Mouse (Mus musculus) stomach, embryonic 16.5 days (tissue): ENCODE data around the gene Khdrbs1. TPM values are rescaled to one million over a fixed set of nuclear protein-coding genes. Genes with fewer than 3 reads are reported as not detected.
"Not testable (repeated sequence)": the region's sequence is repeated elsewhere in the genome, so short reads cannot be mapped to it uniquely, and the experiment has no call there.

Source experiments
- ATAC-seq: fragments of 200-750 bp; cut with Nextera tagmentation; 2 replicates; pipeline ENCODE4 v1.8.0; 2017; ENCODE audit warnings: moderate number of reproducible peaks, moderate TSS enrichment; ENCODE audit not compliant: insufficient read depth, low FRiP score
- H3K27ac ChIP-seq: fragments of 300-500 bp; sonication (generic); 2 replicates; pipeline ENCODE4 v1.5.1; 2014; ENCODE audit warnings: low read length
- H3K27me3 ChIP-seq: fragments of 300-500 bp; sonication (generic); 2 replicates; pipeline ENCODE4 v1.6.1; 2014; ENCODE audit warnings: low read length, control low read depth, mixed read lengths; ENCODE audit not compliant: control insufficient read depth, insufficient read depth
- H3K36me3 ChIP-seq: fragments of 300-500 bp; sonication (generic); 2 replicates; pipeline ENCODE4 v1.6.1; 2014; ENCODE audit warnings: low read length; ENCODE audit not compliant: control insufficient read depth, insufficient read depth
- H3K4me1 ChIP-seq: fragments of 300-500 bp; sonication (generic); 2 replicates; pipeline ENCODE4 v1.6.1; 2014; ENCODE audit warnings: low read length, control low read depth, mixed read lengths; ENCODE audit not compliant: control insufficient read depth, insufficient read depth
- H3K4me2 ChIP-seq: fragments of 300-500 bp; sonication (generic); 2 replicates; pipeline ENCODE4 v1.6.1; 2014; ENCODE audit warnings: low read depth, low read length, mixed read lengths
- H3K4me3 ChIP-seq: fragments of 300-500 bp; sonication (generic); replicated peaks from 2 replicates; pipeline ENCODE4 v1.5.1; 2014; ENCODE audit warnings: mild to moderate bottlenecking, low read length
- H3K9ac ChIP-seq: fragments of 300-500 bp; sonication (generic); 2 replicates; pipeline ENCODE4 v1.6.1; 2014; ENCODE audit warnings: low read length
- H3K9me3 ChIP-seq: fragments of 300-500 bp; sonication (generic); replicated peaks from 2 replicates; pipeline ENCODE4 v1.6.1; 2016; ENCODE audit warnings: low read length, control low read depth; ENCODE audit not compliant: control insufficient read depth
- WGBS: fragments of 180-500 bp; shearing (Covaris S2); extraction: QIAGEN DNeasy Blood & Tissue Kit; methylation state at CpG from one replicate; pipeline ENCODE4 v1.1.7; 2014; 5-methylcytosine and 5-hydroxymethylcytosine counted together
- polyA plus RNA-seq: library from polyadenylated mRNA; unstranded; fragments of >200 nt; fragmentation: Nextera tagmentation; extraction: Ambion mirVana; gene quantifications from 2 replicates; pipeline ENCODE4 v1.2.1, GENCODE M21; 2015

Khdrbs1 gene
- polyA plus RNA-seq, 1 experiment from 2014 or later, result 54.5 TPM

- H3K9ac ChIP-seq, ATAC-seq, H3K36me3 ChIP-seq, H3K27ac ChIP-seq, H3K27me3 ChIP-seq, H3K9me3 ChIP-seq, H3K4me3 ChIP-seq, H3K4me2 ChIP-seq: not testable (repeated sequence)
- peaks cover 30% of the 10 kb centered on the region for H3K4me1 ChIP-seq
- 87% methylated on average over 6 of the region's 6 CpGs for WGBS
Observed at GRCm38 (mm10) chr4:129700661-129701060, 41.4 kb downstream of the Khdrbs1 start.

GRCm38 (mm10) chr4:129700216-129700615, 41.9 kb downstream of the Khdrbs1 start:
- Histone ChIP-seq H3K9me3 (no peaks in the 10 kb centered on the region), H3K4me3 (no peak overlapping the region), H3K27ac (no peak overlapping the region), H3K4me1 (peaks cover 33% of the 10 kb centered on the region), H3K27me3 (no peaks in the 10 kb centered on the region), H3K9ac (no peak overlapping the region), H3K4me2 (no peak overlapping the region), H3K36me3 (no peaks in the 10 kb centered on the region)
- WGBS, result 41% methylated on average over 1 of the region's 1 CpGs
- ATAC-seq, result no peak

GRCm38 (mm10) chr4:129697191-129697590, 44.9 kb downstream of the Khdrbs1 start:
- peak overlapping the region; percentile 75 for H3K9ac ChIP-seq
- no peak for ATAC-seq
- peak overlapping the region; percentile 78 for H3K27ac ChIP-seq

GRCm38 (mm10) chr4:129696158-129696985, 45.7 kb downstream of the Khdrbs1 start, which contains the start of gene Tmem39b:
Gene Tmem39b (minus strand): TSS chr4:129696838.
- H3K27me3 ChIP-seq, result no peaks in the 10 kb centered on the region
- peak within 1 kb of the TSS; percentile 75 for H3K9ac ChIP-seq
- peak within 1 kb of the TSS; percentile 76 for H3K4me2 ChIP-seq
- H3K27ac ChIP-seq, result peak within 1 kb of the TSS; percentile 78
- ATAC-seq, result peak; percentile 93
- H3K4me3 ChIP-seq, result peak within 1 kb of the TSS; percentile 82
- no peaks in the 10 kb centered on the region for H3K9me3 ChIP-seq
- peaks cover 12% of the 10 kb centered on the region for H3K4me1 ChIP-seq
- no peaks in the 10 kb centered on the region; the same call in 1 of the 2 replicates for H3K36me3 ChIP-seq
- under 1% methylated on average over 49 of the region's 57 CpGs for WGBS

More at GRCm38 (mm10) chr4:129697191-129697590, 44.9 kb downstream of the Khdrbs1 start:
- H3K4me3 ChIP-seq, result peak overlapping the region; percentile 82
- 85% methylated on average over 7 of the region's 7 CpGs for WGBS
- no peaks in the 10 kb centered on the region for H3K27me3 ChIP-seq
- H3K4me2 ChIP-seq, result peak overlapping the region; percentile 61
- peaks cover 19% of the 10 kb centered on the region for H3K4me1 ChIP-seq
- no peaks in the 10 kb centered on the region; the same call in 1 of the 2 replicates for H3K36me3 ChIP-seq
- no peaks in the 10 kb centered on the region for H3K9me3 ChIP-seq

GRCm38 (mm10) chr4:129695815-129696157, 46.3 kb downstream of the Khdrbs1 start:
- Histone ChIP-seq H3K4me3 (peak overlapping the region; percentile 82), H3K4me2 (peak overlapping the region; percentile 76), H3K27me3 (no peaks in the 10 kb centered on the region), H3K4me1 (peaks cover 12% of the 10 kb centered on the region), H3K9me3 (no peaks in the 10 kb centered on the region), H3K27ac (peak overlapping the region; percentile 78; the same call in 1 of the 2 replicates), H3K9ac (peak overlapping the region; percentile 75), H3K36me3 (peaks cover 3% of the 10 kb centered on the region; the same call in 1 of the 2 replicates)
- 22% methylated on average over 6 of the region's 6 CpGs for WGBS
- ATAC-seq, result no peak

GRCm38 (mm10) chr4:129684531-129684930, 57.6 kb downstream of the Khdrbs1 start:
- 91% methylated on average over 6 of the region's 6 CpGs for WGBS
- H3K4me1 ChIP-seq, result no peaks in the 10 kb centered on the region
- ATAC-seq, result no peak
- no peak overlapping the region for H3K27ac ChIP-seq
- H3K9ac ChIP-seq, result no peak overlapping the region
- H3K36me3 ChIP-seq, result peaks cover 20% of the 10 kb centered on the region; the same call in 1 of the 2 replicates
- no peak overlapping the region for H3K4me2 ChIP-seq
- H3K9me3 ChIP-seq, result no peaks in the 10 kb centered on the region
- H3K4me3 ChIP-seq, result no peak overlapping the region
- no peaks in the 10 kb centered on the region for H3K27me3 ChIP-seq

GRCm38 (mm10) chr4:129683901-129684493, 58.1 kb downstream of the Khdrbs1 start:
- no peak for ATAC-seq
- Histone ChIP-seq H3K27ac (no peak overlapping the region), H3K4me2 (no peak overlapping the region), H3K36me3 (peaks cover 20% of the 10 kb centered on the region; the same call in 1 of the 2 replicates), H3K4me3 (no peak overlapping the region), H3K9me3 (no peaks in the 10 kb centered on the region), H3K27me3 (no peaks in the 10 kb centered on the region), H3K4me1 (no peaks in the 10 kb centered on the region), H3K9ac (no peak overlapping the region)
- 81% methylated on average over 11 of the region's 11 CpGs for WGBS

- WGBS, result 96% methylated on average over 11 of the region's 11 CpGs
- no peak overlapping the region for H3K27ac ChIP-seq
- H3K4me2 ChIP-seq, result no peak overlapping the region
- H3K4me1 ChIP-seq, result no peaks in the 10 kb centered on the region
- H3K36me3 ChIP-seq, result peaks cover 16% of the 10 kb centered on the region; the same call in 1 of the 2 replicates
- no peak overlapping the region for H3K9ac ChIP-seq
- no peaks in the 10 kb centered on the region for H3K27me3 ChIP-seq
- no peak for ATAC-seq
- no peaks in the 10 kb centered on the region for H3K9me3 ChIP-seq
- no peak overlapping the region for H3K4me3 ChIP-seq
Observed at GRCm38 (mm10) chr4:129681837-129682236, 60.3 kb downstream of the Khdrbs1 start.

- peaks cover 17% of the 10 kb centered on the region for H3K4me1 ChIP-seq
- no peak for ATAC-seq
Observed at GRCm38 (mm10) chr4:129672878-129673449, 69.1 kb downstream of the Khdrbs1 start.

More at GRCm38 (mm10) chr4:129672878-129673449, 69.1 kb downstream of the Khdrbs1 start:
- no peaks in the 10 kb centered on the region for H3K9me3 ChIP-seq
- peak overlapping the region; percentile 100 for H3K4me3 ChIP-seq
- H3K27ac ChIP-seq, result peak overlapping the region; percentile 91
- peak overlapping the region; percentile 97 for H3K9ac ChIP-seq
- no peaks in the 10 kb centered on the region for H3K27me3 ChIP-seq
- H3K36me3 ChIP-seq, result no peaks in the 10 kb centered on the region
- peak overlapping the region; percentile 70 for H3K4me2 ChIP-seq
- WGBS, result 4% methylated on average over 10 of the region's 10 CpGs
